Mouse (Mus musculus): Measurements from ENCODE around the gene Rpap1. TPM values are rescaled to one million over a fixed set of nuclear protein-coding genes. Genes with fewer than 3 reads are reported as not detected.

The Rpap1 gene
- 13.7 TPM for polyA plus RNA-seq (2012; fragmentation: generic; extraction: Trizol)

- Histone ChIP-seq H3K36me3 (ENCODE audit: control insufficient read depth, insufficient read depth) (peaks cover 2% of the 10 kb centered on the region), H3K79me2 (ENCODE audit: control insufficient read depth, insufficient read depth) (peaks cover 8% of the 10 kb centered on the region), H3K4me3 (peak within 1 kb of the TSS; percentile 80), H3K4me2 (ENCODE audit: low read depth) (peak within 1 kb of the TSS; percentile 94), H3ac (ENCODE audit: control insufficient read depth, insufficient read length) (no peak within 1 kb of the TSS), H3K27me3 (ENCODE audit: control insufficient read depth, insufficient read depth, insufficient read length) (no peaks in the 10 kb centered on the region)
- TF ChIP-seq POLR2A (IDR thresholded peaks at IDR 0.05; ENCODE audit: insufficient read length, low read depth) = peak; percentile 90
- peak; percentile 78 for TF ChIP-seq POLR2AphosphoS2 (IDR thresholded peaks at IDR 0.05; ENCODE audit: insufficient read length, low read depth)
- TF ChIP-seq SRF (IDR thresholded peaks at IDR 0.05; ENCODE audit: control insufficient read depth, insufficient read length, low read depth) = no peak
These were observed at the start of gene Rpap1 for GRCm38 (mm10) chr2:119787206-119787883. Rpap1 (minus strand) TSS chr2:119787537.

GRCm38 (mm10) chr2:119834231-119834630 is 46.9 kb upstream of the Rpap1 start:
- Histone ChIP-seq H3K4me3 (no peak overlapping the region), H3ac (ENCODE audit: control insufficient read depth, insufficient read length) (no peak overlapping the region), H3K4me2 (ENCODE audit: low read depth) (no peak overlapping the region), H3K79me2 (ENCODE audit: control insufficient read depth, insufficient read depth) (no peaks in the 10 kb centered on the region), H3K27me3 (ENCODE audit: control insufficient read depth, insufficient read depth, insufficient read length) (no peaks in the 10 kb centered on the region), H3K36me3 (ENCODE audit: control insufficient read depth, insufficient read depth) (no peaks in the 10 kb centered on the region)
- TF ChIP-seq MYOD1 (IDR thresholded peaks at IDR 0.05; ENCODE audit: control insufficient read depth in 1 of 3, insufficient read length in 2 of 3, low read depth in 2 of 3) (no peak), TCF3 (IDR thresholded peaks at IDR 0.05; ENCODE audit: insufficient read length, low read depth) (no peak), POLR2A (IDR thresholded peaks at IDR 0.05; ENCODE audit: insufficient read length, low read depth) (no peak), TCF12 (IDR thresholded peaks at IDR 0.05; ENCODE audit: insufficient read depth, poor library complexity, severe bottlenecking) (no peak), MAX (IDR thresholded peaks at IDR 0.05; ENCODE audit: low read depth) (no peak), E2F4 (IDR thresholded peaks at IDR 0.05; ENCODE audit: insufficient read depth) (no peak), SRF (IDR thresholded peaks at IDR 0.05; ENCODE audit: control insufficient read depth, insufficient read length, low read depth) (no peak), CEBPB (IDR thresholded peaks at IDR 0.05; ENCODE audit: insufficient read depth, poor library complexity, severe bottlenecking) (no peak), USF1 (IDR thresholded peaks at IDR 0.05; ENCODE audit: low read depth) (no peak), POLR2AphosphoS2 (IDR thresholded peaks at IDR 0.05; ENCODE audit: insufficient read length, low read depth) (no peak), MYOG (IDR thresholded peaks at IDR 0.05; ENCODE audit: control insufficient read depth in 1 of 3, insufficient read depth in 1 of 3, insufficient read length in 2 of 3, low read depth in 2 of 3) (no peak), REST (IDR thresholded peaks at IDR 0.05; ENCODE audit: insufficient read depth, insufficient read length) (no peak)

GRCm38 (mm10) chr2:119830579-119830978 is 43.2 kb upstream of the Rpap1 start:
- Histone ChIP-seq H3K4me2 (ENCODE audit: low read depth) (no peak overlapping the region), H3ac (ENCODE audit: control insufficient read depth, insufficient read length) (no peak overlapping the region), H3K79me2 (ENCODE audit: control insufficient read depth, insufficient read depth) (no peaks in the 10 kb centered on the region), H3K4me3 (no peak overlapping the region), H3K36me3 (ENCODE audit: control insufficient read depth, insufficient read depth) (no peaks in the 10 kb centered on the region), H3K27me3 (ENCODE audit: control insufficient read depth, insufficient read depth, insufficient read length) (no peaks in the 10 kb centered on the region)
- TF ChIP-seq POLR2A (IDR thresholded peaks at IDR 0.05; ENCODE audit: insufficient read length, low read depth) (no peak), E2F4 (IDR thresholded peaks at IDR 0.05; ENCODE audit: insufficient read depth) (no peak), MAX (IDR thresholded peaks at IDR 0.05; ENCODE audit: low read depth) (no peak), MYOD1 (IDR thresholded peaks at IDR 0.05; ENCODE audit: control insufficient read depth in 1 of 3, insufficient read length in 2 of 3, low read depth in 2 of 3) (no peak), MYOG (IDR thresholded peaks at IDR 0.05; ENCODE audit: control insufficient read depth in 1 of 3, insufficient read depth in 1 of 3, insufficient read length in 2 of 3, low read depth in 2 of 3) (no peak), TCF3 (IDR thresholded peaks at IDR 0.05; ENCODE audit: insufficient read length, low read depth) (no peak), REST (IDR thresholded peaks at IDR 0.05; ENCODE audit: insufficient read depth, insufficient read length) (no peak), TCF12 (IDR thresholded peaks at IDR 0.05; ENCODE audit: insufficient read depth, poor library complexity, severe bottlenecking) (no peak), SRF (IDR thresholded peaks at IDR 0.05; ENCODE audit: control insufficient read depth, insufficient read length, low read depth) (no peak), POLR2AphosphoS2 (IDR thresholded peaks at IDR 0.05; ENCODE audit: insufficient read length, low read depth) (no peak), USF1 (IDR thresholded peaks at IDR 0.05; ENCODE audit: low read depth) (no peak), CEBPB (IDR thresholded peaks at IDR 0.05; ENCODE audit: insufficient read depth, poor library complexity, severe bottlenecking) (no peak)

GRCm38 (mm10) chr2:119821136-119821535 is 33.8 kb upstream of the Rpap1 start:
- Histone ChIP-seq H3K79me2 (ENCODE audit: control insufficient read depth, insufficient read depth) (no peaks in the 10 kb centered on the region), H3K36me3 (ENCODE audit: control insufficient read depth, insufficient read depth) (no peaks in the 10 kb centered on the region), H3K4me2 (ENCODE audit: low read depth) (no peak overlapping the region), H3K4me3 (no peak overlapping the region), H3K27me3 (ENCODE audit: control insufficient read depth, insufficient read depth, insufficient read length) (no peaks in the 10 kb centered on the region), H3ac (ENCODE audit: control insufficient read depth, insufficient read length) (no peak overlapping the region)
- TF ChIP-seq MYOD1 (IDR thresholded peaks at IDR 0.05; ENCODE audit: control insufficient read depth in 1 of 3, insufficient read length in 2 of 3, low read depth in 2 of 3) = no peak

- no peaks in the 10 kb centered on the region for H3K27me3 ChIP-seq (ENCODE audit: control insufficient read depth, insufficient read depth, insufficient read length)
- no peak overlapping the region for H3K4me3 ChIP-seq
- no peaks in the 10 kb centered on the region for H3K36me3 ChIP-seq (ENCODE audit: control insufficient read depth, insufficient read depth)
- no peak overlapping the region for H3ac ChIP-seq (ENCODE audit: control insufficient read depth, insufficient read length)
- TF ChIP-seq TCF3 (IDR thresholded peaks at IDR 0.05; ENCODE audit: insufficient read length, low read depth) = no peak
- TF ChIP-seq REST (IDR thresholded peaks at IDR 0.05; ENCODE audit: insufficient read depth, insufficient read length) = no peak
- no peak for TF ChIP-seq POLR2A (IDR thresholded peaks at IDR 0.05; ENCODE audit: insufficient read length, low read depth)
- TF ChIP-seq E2F4 (IDR thresholded peaks at IDR 0.05; ENCODE audit: insufficient read depth) = no peak
- no peak for TF ChIP-seq TCF12 (IDR thresholded peaks at IDR 0.05; ENCODE audit: insufficient read depth, poor library complexity, severe bottlenecking)
- TF ChIP-seq CEBPB (IDR thresholded peaks at IDR 0.05; ENCODE audit: insufficient read depth, poor library complexity, severe bottlenecking) = no peak
- no peak for TF ChIP-seq MYOD1 (IDR thresholded peaks at IDR 0.05; ENCODE audit: control insufficient read depth in 1 of 3, insufficient read length in 2 of 3, low read depth in 2 of 3)
- TF ChIP-seq USF1 (IDR thresholded peaks at IDR 0.05; ENCODE audit: low read depth) = no peak
- no peak for TF ChIP-seq MYOG (IDR thresholded peaks at IDR 0.05; ENCODE audit: control insufficient read depth in 1 of 3, insufficient read depth in 1 of 3, insufficient read length in 2 of 3, low read depth in 2 of 3)
- TF ChIP-seq MAX (IDR thresholded peaks at IDR 0.05; ENCODE audit: low read depth) = no peak
- no peak for TF ChIP-seq SRF (IDR thresholded peaks at IDR 0.05; ENCODE audit: control insufficient read depth, insufficient read length, low read depth)
- no peak for TF ChIP-seq POLR2AphosphoS2 (IDR thresholded peaks at IDR 0.05; ENCODE audit: insufficient read length, low read depth)
- H3K79me2 ChIP-seq (ENCODE audit: control insufficient read depth, insufficient read depth) = no peaks in the 10 kb centered on the region
- H3K4me2 ChIP-seq (ENCODE audit: low read depth) = no peak overlapping the region
These were observed 31.4 kb upstream of the Rpap1 start for GRCm38 (mm10) chr2:119818668-119819272.

Data from myocyte (in vitro differentiated cells).